Mouse (Mus musculus): ENCODE measurements around the gene Hyal5. TPM values are rescaled to one million over a fixed set of nuclear protein-coding genes. Genes with fewer than 3 reads are reported as not detected.

Gene Hyal5
- polyA plus RNA-seq, 1 experiment from 2014 or later, result 0.14 TPM

DNA sequence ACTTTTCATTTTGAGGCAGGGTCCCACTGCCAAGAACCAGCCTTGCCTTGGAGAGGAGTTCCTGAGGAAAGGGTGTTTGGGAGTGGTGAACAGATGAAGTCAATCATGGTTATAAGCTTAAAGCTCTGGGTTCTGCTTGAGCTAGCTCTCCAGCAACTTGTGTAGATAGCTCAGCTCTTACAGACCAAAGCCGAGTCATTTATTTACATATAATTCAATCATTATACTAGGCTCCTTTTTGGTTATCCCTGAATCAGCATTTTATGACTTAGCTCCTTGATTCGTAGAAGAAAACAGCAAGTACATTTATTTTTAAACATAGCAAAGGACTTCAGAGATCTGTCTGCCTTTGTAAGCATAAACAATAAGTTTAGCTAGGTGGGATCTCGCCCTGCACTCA lies 47.3 kb downstream of the Hyal5 start:
- Histone ChIP-seq H3K27ac (ENCODE audit: low read depth) (no peak overlapping the region), H3K36me3 (replicated peaks; ENCODE audit: insufficient read depth, low read length) (no peaks in the 10 kb centered on the region), H3K27me3 (ENCODE audit: insufficient read depth, low read length) (no peaks in the 10 kb centered on the region), H3K4me2 (ENCODE audit: low read depth, low read length) (no peak overlapping the region), H3K9me3 (ENCODE audit: low read length) (no peaks in the 10 kb centered on the region), H3K4me1 (ENCODE audit: insufficient read depth) (no peaks in the 10 kb centered on the region), H3K4me3 (ENCODE audit: low read depth, low read length) (no peak overlapping the region), H3K9ac (replicated peaks) (no peak overlapping the region)
- WGBS (ENCODE audit: insufficient replicate concordance), result 67% methylated on average over 3 of the region's 3 CpGs
- DNase-seq (no peak), ATAC-seq (no peak)
- no peak for TF ChIP-seq CTCF (IDR thresholded peaks at IDR 0.05; ENCODE audit: low read depth)
- TF ChIP-seq EP300 (IDR thresholded peaks at IDR 0.05; ENCODE audit: low read depth), result no peak

- Histone ChIP-seq H3K4me2 (ENCODE audit: low read depth, low read length) (no peak overlapping the region), H3K27me3 (ENCODE audit: insufficient read depth, low read length) (no peaks in the 10 kb centered on the region), H3K4me3 (ENCODE audit: low read depth, low read length) (no peak overlapping the region), H3K4me1 (ENCODE audit: insufficient read depth) (no peaks in the 10 kb centered on the region), H3K36me3 (replicated peaks; ENCODE audit: insufficient read depth, low read length) (no peaks in the 10 kb centered on the region), H3K9me3 (ENCODE audit: low read length) (no peaks in the 10 kb centered on the region), H3K9ac (replicated peaks) (no peak overlapping the region), H3K27ac (ENCODE audit: low read depth) (no peak overlapping the region)
- WGBS (ENCODE audit: insufficient replicate concordance), result 72% methylated on average over 2 of the region's 2 CpGs
- ATAC-seq (no peak), DNase-seq (no peak)
- no peak for TF ChIP-seq CTCF (IDR thresholded peaks at IDR 0.05; ENCODE audit: low read depth)
- TF ChIP-seq EP300 (IDR thresholded peaks at IDR 0.05; ENCODE audit: low read depth), result no peak
Observed at GRCm38 (mm10) chr6:24907824-24908223, 50.0 kb downstream of the Hyal5 start.

GRCm38 (mm10) chr6:24910016-24910727 lies 52.4 kb downstream of the Hyal5 start:
- DNase-seq (no peak), ATAC-seq (no peak)
- Histone ChIP-seq H3K4me1 (ENCODE audit: insufficient read depth) (no peaks in the 10 kb centered on the region), H3K27ac (ENCODE audit: low read depth) (no peak overlapping the region), H3K9ac (replicated peaks) (no peak overlapping the region), H3K36me3 (replicated peaks; ENCODE audit: insufficient read depth, low read length) (no peaks in the 10 kb centered on the region), H3K4me2 (ENCODE audit: low read depth, low read length) (no peak overlapping the region), H3K9me3 (ENCODE audit: low read length) (no peaks in the 10 kb centered on the region), H3K27me3 (ENCODE audit: insufficient read depth, low read length) (no peaks in the 10 kb centered on the region), H3K4me3 (ENCODE audit: low read depth, low read length) (no peak overlapping the region)
- TF ChIP-seq EP300 (IDR thresholded peaks at IDR 0.05; ENCODE audit: low read depth) (no peak), CTCF (IDR thresholded peaks at IDR 0.05; ENCODE audit: low read depth) (no peak)
- WGBS (ENCODE audit: insufficient replicate concordance), result 45% methylated on average over 2 of the region's 2 CpGs

GRCm38 (mm10) chr6:24910728-24911105 lies 52.9 kb downstream of the Hyal5 start:
- H3K27ac ChIP-seq (ENCODE audit: low read depth), result no peak overlapping the region
- ATAC-seq (no peak), DNase-seq (no peak)
- H3K9ac ChIP-seq (replicated peaks), result no peak overlapping the region
- no peaks in the 10 kb centered on the region for H3K27me3 ChIP-seq (ENCODE audit: insufficient read depth, low read length)
- H3K4me3 ChIP-seq (ENCODE audit: low read depth, low read length), result no peak overlapping the region
- no peak overlapping the region for H3K4me2 ChIP-seq (ENCODE audit: low read depth, low read length)
- H3K4me1 ChIP-seq (ENCODE audit: insufficient read depth), result no peaks in the 10 kb centered on the region
- H3K36me3 ChIP-seq (replicated peaks; ENCODE audit: insufficient read depth, low read length), result no peaks in the 10 kb centered on the region
- TF ChIP-seq EP300 (IDR thresholded peaks at IDR 0.05; ENCODE audit: low read depth), result no peak
- no peak for TF ChIP-seq CTCF (IDR thresholded peaks at IDR 0.05; ENCODE audit: low read depth)
- no peaks in the 10 kb centered on the region for H3K9me3 ChIP-seq (ENCODE audit: low read length)

DNA sequence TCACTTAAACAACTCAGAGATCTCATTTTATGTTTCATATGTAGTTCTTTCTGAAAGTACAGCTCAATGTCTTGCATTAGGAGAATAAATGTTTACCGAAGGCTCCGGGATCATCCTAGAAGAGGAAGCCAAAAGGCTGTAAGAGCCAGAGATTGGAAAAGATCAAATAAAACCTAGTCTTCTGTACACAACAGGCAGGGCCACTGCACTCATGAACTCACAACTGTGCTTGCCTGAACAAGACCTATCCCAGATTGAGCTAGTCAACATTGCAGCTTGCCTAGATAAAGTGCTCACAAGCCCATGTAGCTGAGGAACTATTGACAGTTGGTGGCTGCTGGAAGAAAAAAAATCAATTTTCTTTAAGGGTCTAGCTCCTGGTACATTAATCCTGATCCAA lies 55.8 kb downstream of the Hyal5 start:
- Histone ChIP-seq H3K4me1 (ENCODE audit: insufficient read depth) (no peaks in the 10 kb centered on the region), H3K4me2 (ENCODE audit: low read depth, low read length) (no peak overlapping the region), H3K27me3 (ENCODE audit: insufficient read depth, low read length) (no peaks in the 10 kb centered on the region), H3K9me3 (ENCODE audit: low read length) (no peaks in the 10 kb centered on the region), H3K4me3 (ENCODE audit: low read depth, low read length) (no peak overlapping the region), H3K27ac (ENCODE audit: low read depth) (no peak overlapping the region), H3K36me3 (replicated peaks; ENCODE audit: insufficient read depth, low read length) (no peaks in the 10 kb centered on the region), H3K9ac (replicated peaks) (no peak overlapping the region)
- WGBS (ENCODE audit: insufficient replicate concordance), result 74% methylated on average over 2 of the region's 2 CpGs
- ATAC-seq (no peak), DNase-seq (no peak)
- TF ChIP-seq CTCF (IDR thresholded peaks at IDR 0.05; ENCODE audit: low read depth) (no peak), EP300 (IDR thresholded peaks at IDR 0.05; ENCODE audit: low read depth) (no peak)

DNA sequence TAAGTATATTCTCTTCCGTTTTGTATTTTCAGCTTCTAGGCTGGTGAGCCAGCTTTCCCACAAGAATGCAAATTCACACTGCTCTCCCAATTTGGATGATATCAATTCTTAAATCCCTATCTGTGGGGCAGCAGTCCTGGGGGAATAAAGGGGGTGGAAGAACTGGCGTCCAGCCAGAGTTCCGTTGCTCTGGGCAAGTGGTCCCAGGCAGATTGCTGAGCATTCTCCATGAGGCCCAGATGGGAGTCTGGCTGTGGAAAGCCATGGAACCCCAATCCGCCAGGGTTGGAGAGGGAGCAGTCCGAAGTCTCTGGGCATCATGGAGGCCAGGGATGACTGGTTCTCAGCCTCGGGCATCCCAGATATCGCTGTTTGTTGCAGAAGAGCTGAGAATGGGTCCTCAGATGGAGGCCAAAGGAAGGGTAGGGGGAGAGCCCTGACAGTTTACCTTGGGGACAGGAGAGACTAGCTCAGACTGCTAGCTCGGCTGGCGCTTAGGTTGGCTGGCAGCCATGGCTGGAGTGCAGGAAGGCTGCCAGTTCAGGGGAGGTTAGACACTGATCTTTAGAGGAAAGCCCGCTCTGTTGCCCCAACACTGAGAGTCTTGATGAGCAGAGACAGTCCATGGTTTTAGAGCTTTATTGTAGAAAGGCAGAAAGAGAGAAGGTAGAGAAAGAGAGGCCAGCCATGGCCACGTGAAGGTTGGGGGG lies 67.4 kb downstream of the Hyal5 start:
- Histone ChIP-seq H3K4me3 (ENCODE audit: low read depth, low read length) (no peak overlapping the region), H3K36me3 (replicated peaks; ENCODE audit: insufficient read depth, low read length) (no peaks in the 10 kb centered on the region), H3K9me3 (ENCODE audit: low read length) (peaks cover 3% of the 10 kb centered on the region; the same call in 1 of the 2 replicates), H3K9ac (replicated peaks) (no peak overlapping the region), H3K27me3 (ENCODE audit: insufficient read depth, low read length) (no peaks in the 10 kb centered on the region), H3K27ac (ENCODE audit: low read depth) (no peak overlapping the region), H3K4me1 (ENCODE audit: insufficient read depth) (no peaks in the 10 kb centered on the region), H3K4me2 (ENCODE audit: low read depth, low read length) (no peak overlapping the region)
- TF ChIP-seq EP300 (IDR thresholded peaks at IDR 0.05; ENCODE audit: low read depth) (no peak), CTCF (IDR thresholded peaks at IDR 0.05; ENCODE audit: low read depth) (no peak)
- 79% methylated on average over 11 of the region's 11 CpGs for WGBS (ENCODE audit: insufficient replicate concordance)
- no peak for DNase-seq
- no peak for ATAC-seq

Other genes starting within 250 kb of the Hyal5 start
- 44.2 and 46.0 TPM in 2 replicates for gene Wasl, start 193.0 kb upstream of the Hyal5 start, polyA plus RNA-seq (2015; fragmentation: Nextera tagmentation; extraction: Ambion mirVana)
- gene Hyal6, start 124.8 kb upstream of the Hyal5 start, polyA plus RNA-seq (2015; fragmentation: Nextera tagmentation; extraction: Ambion mirVana), result 0.02 TPM in 2 replicates
- gene Hyal4, start 109.7 kb upstream of the Hyal5 start, polyA plus RNA-seq (2015; fragmentation: Nextera tagmentation; extraction: Ambion mirVana), result 0.05 and 0.09 TPM in 2 replicates
- gene Spam1, start 66.8 kb upstream of the Hyal5 start, polyA plus RNA-seq (2015; fragmentation: Nextera tagmentation; extraction: Ambion mirVana), result not detected in 2 replicates
- gene Tmem229a, start 98.3 kb downstream of the Hyal5 start, polyA plus RNA-seq (2015; fragmentation: Nextera tagmentation; extraction: Ambion mirVana), result 0.11 and 0.13 TPM in 2 replicates